Mouse (Mus musculus) thymus, adult 2 months (tissue): ENCODE results near the gene Dhps.

Experiments used
- CTCF ChIP-seq: fragments of 200-500 bp; IDR thresholded peaks from 2 replicates; pipeline ENCODE4 v1.5.1; 2012; ENCODE audit warnings: mild to moderate bottlenecking, control low read depth, low read length, moderate library complexity, borderline replicate concordance; ENCODE audit not compliant: control insufficient read depth, poor library complexity, insufficient read depth; ENCODE audit errors: extremely low read depth
- POLR2A ChIP-seq: fragments of 200-500 bp; IDR thresholded peaks from 2 replicates; pipeline ENCODE4 v1.6.1; 2012; ENCODE audit warnings: mild to moderate bottlenecking, low read length, control low read depth, moderate library complexity; ENCODE audit not compliant: control insufficient read depth, poor library complexity, insufficient read depth; ENCODE audit errors: extremely low read depth

DNA sequence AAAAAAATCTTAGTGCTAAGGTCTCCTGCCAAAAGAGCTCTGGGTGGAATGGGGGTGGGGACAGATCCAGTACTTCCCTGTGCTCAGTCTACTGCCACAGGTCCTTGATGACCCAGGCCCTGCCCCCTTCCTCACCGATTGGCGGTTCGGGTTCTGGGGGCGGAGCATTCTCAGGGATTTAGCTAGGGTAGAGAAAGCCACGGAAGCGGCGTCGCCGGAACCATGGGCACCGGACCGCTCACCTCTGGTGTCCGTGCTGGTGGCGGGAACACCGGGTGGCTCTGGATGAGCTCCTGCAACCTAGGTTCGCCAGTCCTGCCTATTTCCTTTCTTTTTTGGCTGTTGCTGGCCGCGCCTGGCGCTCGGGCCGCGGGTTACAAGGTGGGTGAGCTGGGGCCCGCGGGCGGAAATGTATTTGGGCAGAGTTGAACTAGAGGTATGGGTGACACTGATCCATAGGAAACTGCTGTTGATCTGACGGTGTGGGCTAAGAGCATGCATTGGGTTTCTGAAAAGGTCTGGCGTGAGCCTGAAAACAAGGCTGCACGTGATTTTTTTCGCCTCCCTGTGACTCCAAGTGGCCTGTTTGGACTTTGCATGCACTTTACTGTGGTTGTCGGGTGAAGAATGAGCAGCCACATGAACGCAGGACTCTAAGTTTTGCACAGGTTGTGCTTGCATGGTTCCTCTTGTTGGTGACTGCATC is 11.7 kb downstream of the Dhps start, which contains the start of gene Man2b1:
- TF ChIP-seq POLR2A (peak; percentile 68), CTCF (0 out of 2 replicates have a peak, but pooled peaks have one; percentile 30)
